ENCODE assay signal across 8 mouse cellular contexts in the genomic region with DNA sequence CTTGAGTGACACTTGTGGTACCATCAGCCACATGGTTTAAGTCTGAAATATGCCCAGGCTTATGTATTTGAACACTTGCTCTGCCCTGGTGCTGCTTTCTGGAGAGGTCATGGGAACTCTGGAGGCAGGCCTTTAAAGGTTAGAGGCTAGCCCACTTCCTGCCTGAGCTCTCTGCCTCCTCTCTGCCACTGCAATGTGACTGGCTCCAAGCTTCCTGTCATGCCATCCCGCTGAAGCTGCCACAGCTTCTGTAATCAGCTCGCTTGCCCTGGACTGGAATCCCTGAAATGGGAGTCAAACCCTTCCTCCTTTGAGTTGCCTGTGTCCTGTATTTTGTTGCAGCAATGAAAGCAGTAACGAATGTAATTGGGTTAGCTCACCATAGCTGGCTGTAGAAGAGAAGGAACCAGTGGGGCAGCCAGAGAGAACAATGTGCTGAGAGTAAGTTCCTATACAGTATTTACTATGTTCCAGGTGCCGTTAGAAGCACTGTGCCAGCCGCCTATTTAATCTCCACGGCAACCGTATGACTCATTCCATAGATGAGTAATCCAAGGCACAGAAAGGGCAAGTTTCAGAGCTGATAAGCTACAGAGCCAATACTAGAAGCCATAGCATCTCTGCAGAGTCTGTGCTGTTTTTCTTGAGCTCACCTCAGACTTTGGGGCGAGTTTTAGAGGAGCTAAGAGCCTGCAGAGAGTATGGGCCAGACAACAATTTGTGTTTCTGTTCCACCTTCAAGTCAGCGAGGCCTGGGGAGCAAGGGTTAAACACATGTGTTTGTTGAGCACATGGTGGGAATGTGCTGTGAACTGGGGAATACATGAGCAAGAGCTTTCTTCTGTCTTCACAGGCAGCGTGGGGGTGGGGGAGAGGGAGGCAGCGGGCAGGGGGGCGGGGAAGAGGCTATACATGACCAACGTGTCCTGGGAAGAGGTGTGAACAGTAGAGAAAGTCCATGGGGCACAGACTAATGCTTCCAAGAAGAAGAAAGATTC. TPM values are rescaled to one million over a fixed set of nuclear protein-coding genes. Genes with fewer than 3 reads are reported as not detected.
DNase-seq lines count a peak whose midpoint lies in the region; ATAC-seq lines count a peak whose summit lies in the region.

No protein-coding gene starts in this region.

- H3K9ac ChIP-seq in heart, embryonic 13.5 days = no peak overlapping the region

- no peak overlapping the region for H3K4me2 ChIP-seq in heart, embryonic 13.5 days

- peak overlapping the region; percentile 81 for H3K27ac ChIP-seq in heart, embryonic 13.5 days (replicated peaks)
- peak overlapping the region; percentile 62 for H3K27ac ChIP-seq in limb, embryonic 10.5 days

- 52% methylated on average over 13 of the region's 13 CpGs for WGBS in heart, embryonic 13.5 days
- WGBS in limb, embryonic 10.5 days = 77% methylated on average over 13 of the region's 13 CpGs

- no peaks in the 10 kb centered on the region for H3K9me3 ChIP-seq in heart, embryonic 13.5 days
- H3K9me3 ChIP-seq in limb, embryonic 10.5 days (replicated peaks) = no peaks in the 10 kb centered on the region

- no peak overlapping the region for H3K4me3 ChIP-seq in heart, embryonic 13.5 days
- H3K4me3 ChIP-seq in limb, embryonic 10.5 days = no peak overlapping the region

- peaks cover 42% of the 10 kb centered on the region for H3K4me1 ChIP-seq in heart, embryonic 13.5 days
- peaks cover 25% of the 10 kb centered on the region; the same call in 1 of the 2 replicates for H3K4me1 ChIP-seq in limb, embryonic 10.5 days

- ATAC-seq in heart, embryonic 13.5 days (ENCODE audit: extremely low read depth, insufficient number of reproducible peaks, low FRiP score, low TSS enrichment) = peak; percentile 60; the same call in 1 of the 2 replicates

- DNase-seq in heart, adult 18-20 months = no peak
- DNase-seq in 3T3-L1 (ENCODE audit: low read depth, low spot score) = peak; percentile 91
- peak; percentile 21 for DNase-seq in adipocyte (ENCODE audit: low spot score)
- no peak for DNase-seq in limb, embryonic 10.5 days (ENCODE audit: low spot score)
- peak; percentile 70 for DNase-seq in yolk sac, embryonic 10.5 days (ENCODE audit: low spot score)
- no peak for DNase-seq in gastrocnemius, adult 18-20 months (ENCODE audit: low spot score)
- DNase-seq in cerebellum, adult 9-11 months = no peak

- H3K36me3 ChIP-seq in heart, embryonic 13.5 days = no peaks in the 10 kb centered on the region
- no peaks in the 10 kb centered on the region for H3K36me3 ChIP-seq in limb, embryonic 10.5 days

- no peaks in the 10 kb centered on the region for H3K27me3 ChIP-seq in heart, embryonic 13.5 days (replicated peaks)
- H3K27me3 ChIP-seq in limb, embryonic 10.5 days (ENCODE audit: low read depth, poor library complexity, severe bottlenecking) = no peaks in the 10 kb centered on the region

RNA-seq across cellular contexts. Expression of a gene that starts 15.3 kb away (rescaled TPM):
- polyA plus RNA-seq in heart, embryonic 13.5 days (2015; fragmentation: Nextera tagmentation; extraction: Ambion mirVana) = 28.7 and 30.8 TPM in 2 replicates
- 10 to 100 TPM; 25.0 to 32.3 TPM for total RNA-seq in heart, adult 18-20 months (2021)
- 59.1 and 75.9 TPM in 2 replicates for polyA plus RNA-seq in limb, embryonic 10.5 days (2016; fragmentation: Nextera tagmentation; extraction: Ambion mirVana)
- 10 to 100 TPM; 20.7 to 22.3 TPM for total RNA-seq in gastrocnemius, adult 18-20 months (2021)

Comparison
In these comparisons a context has a peak if more than half of its experiments do, and no peak if none do; other contexts are left out.
1. DNase-seq: peak in 3T3-L1 (single experiment), adipocyte (single experiment) and yolk sac, embryonic 10.5 days (single experiment); none in heart, adult 18-20 months (0 of 2), limb, embryonic 10.5 days (single experiment), gastrocnemius, adult 18-20 months (single experiment) and cerebellum, adult 9-11 months (single experiment).